In the genomic region with DNA sequence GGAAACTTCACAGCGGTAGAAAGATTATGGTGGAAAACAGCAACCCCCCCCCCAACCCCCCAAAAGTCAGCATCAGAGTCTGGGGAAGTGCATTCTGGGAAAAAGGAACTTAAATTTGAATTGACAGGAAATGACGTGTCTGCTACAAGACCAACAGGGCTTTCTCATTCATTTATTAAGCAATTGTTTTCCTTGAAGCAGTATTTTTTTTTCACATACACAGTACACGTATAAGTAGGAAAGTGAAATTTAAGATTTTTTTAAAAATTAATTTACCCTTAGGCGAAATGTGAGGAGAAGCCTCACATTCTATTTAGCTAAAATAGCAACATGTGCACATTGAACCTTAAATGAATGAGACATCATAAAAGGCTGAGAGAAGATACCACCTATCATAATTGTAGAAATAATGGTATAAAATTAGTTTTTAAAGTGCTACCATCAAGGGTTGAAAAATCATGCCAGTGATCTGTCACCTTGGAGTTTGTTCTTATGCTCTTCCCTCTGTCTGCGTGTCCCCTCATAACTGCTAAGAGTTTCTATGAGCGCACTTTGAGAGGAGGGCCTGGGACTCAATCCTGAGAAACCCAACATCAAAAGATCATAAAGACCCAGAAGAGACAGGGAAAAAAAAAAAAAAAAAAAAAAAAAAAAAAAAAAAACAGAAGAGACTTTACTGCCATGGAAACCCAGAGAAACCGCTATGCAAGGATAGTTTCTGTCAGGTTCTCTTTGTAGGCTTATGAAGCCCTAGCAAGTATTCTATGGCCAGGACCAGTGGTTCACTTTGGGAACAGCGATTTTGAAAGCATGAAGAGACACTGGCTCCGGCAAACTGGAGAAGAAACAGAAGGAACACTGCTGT, we compare ENCODE assay signal across 8 mouse cellular contexts. TPM values are rescaled to one million over a fixed set of nuclear protein-coding genes. Genes with fewer than 3 reads are reported as not detected.
A peak's percentile ranks its signal among the peaks of the same experiment; 100 is the strongest.
DNase-seq lines count a peak whose midpoint lies in the region; ATAC-seq and TF ChIP-seq lines count a peak whose summit lies in the region.

No protein-coding gene starts in this region.

- H3K4me3 ChIP-seq in liver, adult 2 months (ENCODE audit: insufficient read depth, low read depth, low read length): peak overlapping the region; percentile 32
- H3K4me3 ChIP-seq in forebrain, embryonic 10.5 days: peak overlapping the region; percentile 49
- H3K4me3 ChIP-seq in limb, embryonic 11.5 days (ENCODE audit: low read depth, low read length): no peak overlapping the region
- peak overlapping the region; percentile 25 for H3K4me3 ChIP-seq in neural tube, embryonic 12.5 days

- no peak for TF ChIP-seq POLR2A in liver, adult 2 months (IDR thresholded peaks at IDR 0.05; ENCODE audit: extremely low read depth, insufficient read depth, low read length)

- no peaks in the 10 kb centered on the region for H3K9me3 ChIP-seq in forebrain, embryonic 10.5 days
- no peaks in the 10 kb centered on the region for H3K9me3 ChIP-seq in limb, embryonic 11.5 days (ENCODE audit: control insufficient read depth, low read length)
- no peaks in the 10 kb centered on the region for H3K9me3 ChIP-seq in neural tube, embryonic 12.5 days

- H3K4me2 ChIP-seq in limb, embryonic 11.5 days (ENCODE audit: low read depth, severe bottlenecking): peak overlapping the region; percentile 23; the same call in 1 of the 2 replicates
- peak overlapping the region; percentile 52 for H3K4me2 ChIP-seq in neural tube, embryonic 12.5 days (replicated peaks)

- DNase-seq in liver, adult 2 months (ENCODE audit: extremely low read depth, low read depth, low spot score): no peak
- DNase-seq in liver: no peak
- DNase-seq in forebrain, embryonic 10.5 days (ENCODE audit: extremely low spot score, low spot score): no peak
- no peak for DNase-seq in limb, embryonic 11.5 days (ENCODE audit: low spot score)
- DNase-seq in urinary bladder, postnatal 4 days (ENCODE audit: low spot score in 2 of 2): no peak
- DNase-seq in embryo, embryonic 10.5 days (ENCODE audit: low spot score): no peak
- DNase-seq in gastrocnemius, postnatal 4 days (ENCODE audit: low spot score in 2 of 2): no peak

- no peak overlapping the region for H3K27ac ChIP-seq in liver, adult 2 months (replicated peaks; ENCODE audit: insufficient read depth, low read depth, low read length)
- peak overlapping the region; percentile 80 for H3K27ac ChIP-seq in forebrain, embryonic 10.5 days
- no peak overlapping the region for H3K27ac ChIP-seq in limb, embryonic 11.5 days (replicated peaks; ENCODE audit: low read depth, low read length)
- H3K27ac ChIP-seq in neural tube, embryonic 12.5 days: no peak overlapping the region

- H3K4me1 ChIP-seq in liver, adult 2 months (ENCODE audit: control insufficient read depth, insufficient read depth, low read length): no peaks in the 10 kb centered on the region
- peaks cover 16% of the 10 kb centered on the region for H3K4me1 ChIP-seq in forebrain, embryonic 10.5 days
- no peaks in the 10 kb centered on the region for H3K4me1 ChIP-seq in limb, embryonic 11.5 days (ENCODE audit: control insufficient read depth, insufficient read depth, low read length)
- peaks cover 8% of the 10 kb centered on the region for H3K4me1 ChIP-seq in neural tube, embryonic 12.5 days

- no peak for ATAC-seq in limb, embryonic 11.5 days (ENCODE audit: insufficient number of reproducible peaks, low FRiP score, low TSS enrichment, low read depth)
- no peak for ATAC-seq in neural tube, embryonic 12.5 days (ENCODE audit: low FRiP score, low read depth)

- TF ChIP-seq CTCF in liver, adult 2 months (IDR thresholded peaks at IDR 0.05; ENCODE audit: low read depth, low read length): no peak

- 79% methylated on average over 9 of the region's 9 CpGs for WGBS in liver, adult 2 months
- WGBS in forebrain, embryonic 10.5 days: 79% methylated on average over 9 of the region's 9 CpGs
- 78% methylated on average over 9 of the region's 9 CpGs for WGBS in limb, embryonic 11.5 days
- 81% methylated on average over 9 of the region's 9 CpGs for WGBS in neural tube, embryonic 12.5 days

- no peaks in the 10 kb centered on the region for H3K36me3 ChIP-seq in liver, adult 2 months (ENCODE audit: control insufficient read depth, insufficient read depth, low read length)
- H3K36me3 ChIP-seq in forebrain, embryonic 10.5 days (replicated peaks): no peaks in the 10 kb centered on the region
- no peaks in the 10 kb centered on the region for H3K36me3 ChIP-seq in limb, embryonic 11.5 days (ENCODE audit: control insufficient read depth, insufficient read depth, low read length)
- H3K36me3 ChIP-seq in neural tube, embryonic 12.5 days: no peaks in the 10 kb centered on the region

- no peaks in the 10 kb centered on the region for H3K27me3 ChIP-seq in liver, adult 2 months (ENCODE audit: control insufficient read depth, insufficient read depth, low read length)
- no peaks in the 10 kb centered on the region for H3K27me3 ChIP-seq in forebrain, embryonic 10.5 days (ENCODE audit: poor library complexity, severe bottlenecking)
- H3K27me3 ChIP-seq in limb, embryonic 11.5 days (ENCODE audit: control insufficient read depth, insufficient read depth, low read length): no peaks in the 10 kb centered on the region
- no peaks in the 10 kb centered on the region for H3K27me3 ChIP-seq in neural tube, embryonic 12.5 days (replicated peaks)

- no peak overlapping the region for H3K9ac ChIP-seq in liver, adult 2 months (ENCODE audit: low read depth, low read length)
- no peak overlapping the region for H3K9ac ChIP-seq in limb, embryonic 11.5 days (ENCODE audit: low read length)
- H3K9ac ChIP-seq in neural tube, embryonic 12.5 days: no peak overlapping the region

- H3K79me2 ChIP-seq in liver, adult 2 months (ENCODE audit: control insufficient read depth, insufficient read depth, low read length): no peaks in the 10 kb centered on the region

RNA-seq across cellular contexts. Expression of gene Chrna9, which starts 21.7 kb away (rescaled TPM):
- total RNA-seq in liver, adult 2 months (2014; rRNA removed): not detected in 2 replicates
- polyA plus RNA-seq in liver, adult 2 months (2012; rRNA removed): not detected in 2 replicates
- 0.14 TPM in 1 of 2 replicates, not detected in the other for polyA plus RNA-seq in forebrain, embryonic 10.5 days (2016; fragmentation: Nextera tagmentation; extraction: Ambion mirVana)
- polyA plus RNA-seq in limb, embryonic 11.5 days (2014; fragmentation: Nextera tagmentation; extraction: Ambion mirVana): 0.59 and 0.64 TPM in 2 replicates
- polyA plus RNA-seq in neural tube, embryonic 12.5 days (2016; fragmentation: Nextera tagmentation; extraction: Ambion mirVana): not detected in 2 replicates
- 10 to 100 TPM; 25.6 to 32.2 TPM for total RNA-seq in gastrocnemius, postnatal 4 days (2021)

RNA-seq across cellular contexts. Expression of gene 9130230L23Rik, which starts 47.7 kb away (rescaled TPM):
- total RNA-seq in liver, adult 2 months (2014; rRNA removed): 0.65 and 0.67 TPM in 2 replicates
- not detected in 2 replicates for polyA plus RNA-seq in liver, adult 2 months (2012; rRNA removed)
- polyA plus RNA-seq in forebrain, embryonic 10.5 days (2016; fragmentation: Nextera tagmentation; extraction: Ambion mirVana): not detected in 2 replicates
- polyA plus RNA-seq in limb, embryonic 11.5 days (2014; fragmentation: Nextera tagmentation; extraction: Ambion mirVana): not detected in 2 replicates
- polyA plus RNA-seq in neural tube, embryonic 12.5 days (2016; fragmentation: Nextera tagmentation; extraction: Ambion mirVana): 0.05 and 0.22 TPM in 2 replicates
- total RNA-seq in gastrocnemius, postnatal 4 days (2021): under 1 TPM; 0.73 to 0.96 TPM
